8 mouse cellular contexts compared by ENCODE assay signal in the genomic region with DNA sequence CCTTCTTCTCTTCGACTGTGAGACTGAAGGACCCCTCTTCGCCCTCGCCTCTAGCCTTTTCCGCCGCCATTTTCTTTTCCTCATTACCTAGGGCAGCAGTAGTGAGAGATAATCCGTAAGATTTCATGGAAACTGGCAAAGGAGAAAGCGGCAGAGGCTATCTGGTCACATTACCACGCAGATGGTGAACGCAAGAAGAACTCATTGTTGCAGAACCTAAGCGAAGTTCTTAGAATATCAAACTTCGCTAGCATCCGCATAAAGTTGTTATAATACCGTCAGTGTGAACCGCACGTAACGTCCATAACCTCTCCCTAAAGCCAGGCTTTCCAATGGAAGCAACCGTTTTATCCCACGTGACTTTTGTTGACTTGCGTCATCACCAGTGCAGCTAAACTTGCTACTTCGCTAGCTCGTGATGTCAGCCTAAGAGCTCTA. TPM values are rescaled to one million over a fixed set of nuclear protein-coding genes. Genes with fewer than 3 reads are reported as not detected.
DNase-seq lines count a peak whose midpoint lies in the region; ATAC-seq and TF ChIP-seq lines count a peak whose summit lies in the region.

A gene (minus strand): TSS at position 334 of the 438 bp plus-strand sequence.

- H3K4me2 ChIP-seq in intestine, embryonic 16.5 days (ENCODE audit: low read depth, low read length) = 0 out of 2 replicates have a peak within 1 kb of the TSS, but pooled peaks have one; percentile 9
- peak within 1 kb of the TSS; percentile 50 for H3K4me2 ChIP-seq in liver, postnatal 0 days (ENCODE audit: low read depth, low read length)
- H3K4me2 ChIP-seq in neural tube, embryonic 14.5 days (ENCODE audit: low read depth, low read length) = peak within 1 kb of the TSS; percentile 31

- H3K9me3 ChIP-seq in ES-E14 (ENCODE audit: control insufficient read depth, insufficient read depth, low read depth, low read length) = no peaks in the 10 kb centered on the region
- no peaks in the 10 kb centered on the region for H3K9me3 ChIP-seq in intestine, embryonic 16.5 days (ENCODE audit: control insufficient read depth, low read length)
- no peaks in the 10 kb centered on the region for H3K9me3 ChIP-seq in liver, postnatal 0 days (ENCODE audit: low read length)
- no peaks in the 10 kb centered on the region for H3K9me3 ChIP-seq in neural tube, embryonic 14.5 days (ENCODE audit: control insufficient read depth, low read length)

- ATAC-seq in intestine, embryonic 16.5 days = peak; percentile 92
- peak; percentile 98 for ATAC-seq in liver, postnatal 0 days
- ATAC-seq in neural tube, embryonic 14.5 days (ENCODE audit: low read depth) = peak; percentile 95

- H3K4me3 ChIP-seq in ES-E14 (ENCODE audit: insufficient read depth in 1 of 2, low read depth in 1 of 2, low read length in 2 of 2, poor library complexity in 1 of 2, severe bottlenecking in 1 of 2) = peak within 1 kb of the TSS; percentile 77 to 89
- peak within 1 kb of the TSS; percentile 47 for H3K4me3 ChIP-seq in intestine, embryonic 16.5 days (ENCODE audit: low read length)
- peak within 1 kb of the TSS; percentile 55 for H3K4me3 ChIP-seq in liver, postnatal 0 days (ENCODE audit: low read depth, low read length)
- H3K4me3 ChIP-seq in neural tube, embryonic 14.5 days (ENCODE audit: low read depth, low read length) = peak within 1 kb of the TSS; percentile 35

- no peak for TF ChIP-seq EP300 in liver, postnatal 0 days (IDR thresholded peaks at IDR 0.05; ENCODE audit: low read depth)

- in situ Hi-C loops in ES-E14 (cut with MboI; ENCODE audit: low sequenced_read_pairs in 2 of 2, unreplicated experiment in 2 of 2) = no loop called here

- no peak for TF ChIP-seq CTCF in liver, postnatal 0 days (IDR thresholded peaks at IDR 0.05; ENCODE audit: low read depth)

- peak within 1 kb of the TSS; percentile 94 for H3K9ac ChIP-seq in ES-E14 (ENCODE audit: insufficient read depth, low read depth, low read length, poor library complexity, severe bottlenecking)
- peak within 1 kb of the TSS; percentile 65 for H3K9ac ChIP-seq in intestine, embryonic 16.5 days (ENCODE audit: low read depth, low read length)
- peak within 1 kb of the TSS; percentile 59 for H3K9ac ChIP-seq in liver, postnatal 0 days (replicated peaks)
- H3K9ac ChIP-seq in neural tube, embryonic 14.5 days (replicated peaks; ENCODE audit: low read depth, low read length) = peak within 1 kb of the TSS; percentile 39

- H3K27me3 ChIP-seq in intestine, embryonic 16.5 days (replicated peaks; ENCODE audit: control insufficient read depth, insufficient read depth, low read length) = no peaks in the 10 kb centered on the region
- H3K27me3 ChIP-seq in liver, postnatal 0 days (ENCODE audit: insufficient read depth, low read length) = no peaks in the 10 kb centered on the region
- H3K27me3 ChIP-seq in neural tube, embryonic 14.5 days (ENCODE audit: control insufficient read depth, insufficient read depth, low read length) = no peaks in the 10 kb centered on the region

- no peaks in the 10 kb centered on the region for H3K36me3 ChIP-seq in ES-E14 (ENCODE audit: control insufficient read depth, insufficient read depth, low read length, poor library complexity, severe bottlenecking)
- H3K36me3 ChIP-seq in intestine, embryonic 16.5 days (ENCODE audit: control insufficient read depth, insufficient read depth, low read length) = no peaks in the 10 kb centered on the region
- no peaks in the 10 kb centered on the region for H3K36me3 ChIP-seq in liver, postnatal 0 days (replicated peaks; ENCODE audit: insufficient read depth, low read length)
- no peaks in the 10 kb centered on the region for H3K36me3 ChIP-seq in neural tube, embryonic 14.5 days (ENCODE audit: control insufficient read depth, insufficient read depth, low read length)

- DNase-seq in CD4-positive helper T cell, adult 2 months (ENCODE audit: low read depth, low spot score) = peak; percentile 90
- DNase-seq in ES-E14 (ENCODE audit: low read depth, low spot score) = peak; percentile 63
- DNase-seq in embryo, embryonic 11 days = peak; percentile 81
- DNase-seq in gastrocnemius, postnatal 10 days = peak; percentile 18
- DNase-seq in liver, postnatal 0 days = peak; percentile 56
- peak; percentile 38 for DNase-seq in yolk sac, embryonic 10.5 days (ENCODE audit: low spot score)

- 2% methylated on average over 16 of the region's 21 CpGs for WGBS in intestine, embryonic 16.5 days
- WGBS in liver, postnatal 0 days (ENCODE audit: insufficient replicate concordance) = 0% methylated on average over 18 of the region's 21 CpGs
- WGBS in neural tube, embryonic 14.5 days = under 1% methylated on average over 21 of the region's 21 CpGs

- H3K4me1 ChIP-seq in ES-E14 (ENCODE audit: control insufficient read depth in 2 of 2, insufficient read depth in 2 of 2, low read length in 2 of 2, poor library complexity in 1 of 2) = no peaks in the 10 kb centered on the region; a peak in 1 of 4 replicates
- no peaks in the 10 kb centered on the region for H3K4me1 ChIP-seq in intestine, embryonic 16.5 days (ENCODE audit: control insufficient read depth, insufficient read depth, low read length)
- no peaks in the 10 kb centered on the region for H3K4me1 ChIP-seq in liver, postnatal 0 days (ENCODE audit: insufficient read depth)
- H3K4me1 ChIP-seq in neural tube, embryonic 14.5 days (ENCODE audit: control insufficient read depth, insufficient read depth, low read length) = no peaks in the 10 kb centered on the region

- H3K27ac ChIP-seq in ES-E14 (ENCODE audit: insufficient read depth, low read depth, low read length, poor library complexity, severe bottlenecking) = peak within 1 kb of the TSS; percentile 74; the same call in 1 of the 2 replicates
- H3K27ac ChIP-seq in intestine, embryonic 16.5 days (ENCODE audit: low read length) = peak within 1 kb of the TSS; percentile 57
- peak within 1 kb of the TSS; percentile 70 for H3K27ac ChIP-seq in liver, postnatal 0 days (ENCODE audit: low read depth)
- H3K27ac ChIP-seq in neural tube, embryonic 14.5 days (ENCODE audit: low read depth, low read length) = peak within 1 kb of the TSS; percentile 55

TF ChIP-seq in ES-E14, 5 proteins besides CTCF, POLR2A, EP300 and RAD21:
- TF ChIP-seq CHD2 (IDR thresholded peaks at IDR 0.05; ENCODE audit: low read depth, low read length) (no peak), HCFC1 (IDR thresholded peaks at IDR 0.05; ENCODE audit: borderline replicate concordance, insufficient read depth, low read length) (no peak), ZNF384 (IDR thresholded peaks at IDR 0.05; ENCODE audit: low read depth, low read length) (no peak), ZC3H11A (IDR thresholded peaks at IDR 0.05; ENCODE audit: borderline replicate concordance, low read depth, low read length) (no peak), MAFK (IDR thresholded peaks at IDR 0.05; ENCODE audit: insufficient read depth, low read depth, low read length) (no peak)

RNA-seq across cellular contexts. Expression of the gene that starts here (rescaled TPM):
- total RNA-seq in ES-E14 (2012; rRNA removed) = 32.2 and 33.9 TPM in 2 replicates
- 10 to 100 TPM in 1 of 2 experiments, not detected in 1; 15.4 TPM for total RNA-seq in gastrocnemius, postnatal 10 days (2021)
- polyA plus RNA-seq in intestine, embryonic 16.5 days (2015; fragmentation: Nextera tagmentation; extraction: Ambion mirVana) = 5.0 and 8.5 TPM in 2 replicates
- not detected in 2 replicates for polyA plus RNA-seq in liver, postnatal 0 days (2015; fragmentation: Nextera tagmentation; extraction: Ambion mirVana)
- 24.1 TPM in 1 of 2 replicates, not detected in the other for polyA plus RNA-seq in neural tube, embryonic 14.5 days (2014; fragmentation: Nextera tagmentation; extraction: Ambion mirVana)

Comparison
In these comparisons a context has a peak if more than half of its experiments do, and no peak if none do; other contexts are left out.
1. Peak in every context shown above with its lines: DNase-seq, ATAC-seq, H3K4me3 ChIP-seq and H3K27ac ChIP-seq.
2. DNase-seq: peak in every context shown above with its lines; median percentile 90 in CD4-positive helper T cell, adult 2 months; 81 in embryo, embryonic 11 days; 63 in ES-E14; 56 in liver, postnatal 0 days; 38 in yolk sac, embryonic 10.5 days; 18 in gastrocnemius, postnatal 10 days.
3. H3K9ac ChIP-seq: peak in every context shown above with its lines; median percentile 94 in ES-E14; 65 in intestine, embryonic 16.5 days; 59 in liver, postnatal 0 days; 39 in neural tube, embryonic 14.5 days.